Mouse (Mus musculus): Measurements from ENCODE around the gene Fam189a1.
A peak's percentile ranks its signal among the peaks of the same experiment; 100 is the strongest.

Fam189a1 gene

DNA sequence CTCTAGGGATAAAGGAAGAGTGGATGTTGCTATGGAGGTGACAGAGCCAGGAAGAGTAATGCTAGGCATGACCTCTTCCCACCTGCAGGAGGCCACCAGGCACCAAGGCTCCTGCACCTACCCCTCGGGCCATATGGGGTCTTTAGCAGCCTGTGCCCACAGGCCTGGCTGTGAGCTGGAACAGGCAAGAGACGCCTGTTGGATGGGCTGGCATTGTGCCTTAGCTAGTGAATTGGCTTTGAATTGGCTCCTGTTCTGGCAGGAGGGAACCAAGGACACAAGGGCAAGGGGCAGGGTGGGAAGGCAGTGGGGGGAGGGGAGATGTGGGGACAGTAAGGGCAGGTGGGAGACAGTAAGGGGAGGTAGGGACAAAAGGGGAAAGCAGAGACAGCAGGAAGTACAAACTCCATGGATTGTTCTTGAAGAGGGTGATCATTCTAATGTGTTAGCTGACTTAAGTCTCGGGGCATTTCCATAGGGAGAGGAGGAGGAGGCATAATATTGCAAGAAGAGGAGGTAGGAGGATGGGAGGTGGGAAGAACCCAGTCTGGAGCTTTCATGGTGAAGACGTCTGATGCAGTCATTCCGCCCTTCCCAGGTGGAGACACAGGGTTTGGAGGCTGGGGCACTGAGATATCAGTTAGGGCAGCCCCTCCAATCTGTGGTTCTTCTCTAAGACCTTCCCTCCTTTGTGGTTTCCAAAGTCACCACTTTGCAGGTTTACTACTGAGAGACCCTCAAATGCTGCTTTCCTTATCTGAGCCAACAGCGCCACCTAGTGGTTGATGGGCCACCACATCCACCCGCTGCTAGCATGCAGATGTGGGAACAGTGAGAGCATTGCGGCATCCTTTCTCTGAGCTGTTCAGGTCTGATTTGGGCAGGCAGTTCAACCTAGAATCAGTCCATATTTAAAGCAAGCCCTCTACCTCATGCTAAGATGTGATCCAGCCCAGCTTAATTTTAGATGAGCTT, 414.8 kb downstream of the Fam189a1 start:
- peak; percentile 78 to 83 for DNase-seq (ENCODE audit: low spot score in 2 of 2)

- no peak for DNase-seq (ENCODE audit: low spot score in 2 of 2)
Observed at GRCm38 (mm10) chr7:64739131-64739530, 417.2 kb downstream of the Fam189a1 start.

- peak; percentile 56 to 58 for DNase-seq (ENCODE audit: low spot score in 2 of 2)
Observed at GRCm38 (mm10) chr7:64729785-64730184, 426.6 kb downstream of the Fam189a1 start.

GRCm38 (mm10) chr7:64728816-64729215, 427.6 kb downstream of the Fam189a1 start:
- DNase-seq (ENCODE audit: low spot score in 2 of 2) = no peak

DNA sequence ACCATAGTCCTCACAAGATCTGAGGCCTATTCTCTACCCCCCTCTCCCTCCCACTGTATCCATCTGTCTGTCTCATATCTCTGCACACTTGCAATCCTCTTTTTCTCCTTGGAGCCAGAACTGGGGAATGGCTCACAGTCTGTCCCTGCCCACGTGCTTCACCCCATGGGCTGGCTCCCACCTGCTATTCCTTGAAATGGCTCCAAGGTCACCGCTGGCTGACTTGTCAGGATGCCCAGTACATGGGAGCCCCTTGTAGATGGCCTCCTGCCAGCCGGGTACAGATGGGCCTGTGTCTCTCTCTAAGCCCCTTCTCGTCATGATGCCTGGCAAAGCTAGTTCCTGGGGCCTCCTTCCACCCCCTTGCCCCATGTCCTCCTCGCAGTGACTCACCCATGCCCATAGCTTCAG, 428.2 kb downstream of the Fam189a1 start:
- peak in 1 of 2 experiments; percentile 44 for DNase-seq (ENCODE audit: low spot score in 2 of 2)

DNA sequence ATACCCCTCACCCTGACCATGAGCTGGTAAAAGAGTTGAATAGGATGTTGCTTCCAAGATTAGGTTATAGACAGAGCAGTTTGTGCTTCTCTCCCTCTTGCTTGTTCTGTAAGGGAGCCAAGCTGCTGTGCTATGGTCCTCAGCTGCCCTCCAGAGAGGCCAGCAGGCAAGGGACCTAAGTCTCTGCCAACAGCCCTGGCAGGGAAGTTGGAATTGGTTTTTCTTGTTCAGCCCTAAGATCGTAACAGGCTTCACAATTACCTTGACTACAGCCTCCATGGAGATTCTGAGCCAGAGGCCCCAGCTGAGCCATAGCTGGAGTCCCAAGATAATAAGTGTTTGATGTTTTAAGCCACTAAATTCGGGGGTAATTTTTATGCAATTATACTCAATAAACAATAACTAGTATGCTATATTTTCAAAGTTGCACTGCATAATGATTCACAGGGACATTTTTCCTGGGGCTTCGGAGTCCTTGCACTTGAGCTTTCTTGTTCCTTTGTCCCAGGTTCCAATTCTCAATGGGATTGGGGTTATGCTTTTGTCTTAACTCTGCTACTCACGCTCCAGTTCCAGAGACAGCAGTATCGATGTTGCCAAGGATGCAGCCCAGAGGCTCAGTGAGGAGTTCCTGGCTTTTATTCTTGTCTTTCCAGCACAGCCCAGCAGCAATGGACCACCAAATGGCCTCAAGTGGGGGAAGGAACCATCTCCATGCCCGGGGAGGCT, 430.2 kb downstream of the Fam189a1 start:
- no peak for DNase-seq (ENCODE audit: low spot score in 2 of 2)

DNA sequence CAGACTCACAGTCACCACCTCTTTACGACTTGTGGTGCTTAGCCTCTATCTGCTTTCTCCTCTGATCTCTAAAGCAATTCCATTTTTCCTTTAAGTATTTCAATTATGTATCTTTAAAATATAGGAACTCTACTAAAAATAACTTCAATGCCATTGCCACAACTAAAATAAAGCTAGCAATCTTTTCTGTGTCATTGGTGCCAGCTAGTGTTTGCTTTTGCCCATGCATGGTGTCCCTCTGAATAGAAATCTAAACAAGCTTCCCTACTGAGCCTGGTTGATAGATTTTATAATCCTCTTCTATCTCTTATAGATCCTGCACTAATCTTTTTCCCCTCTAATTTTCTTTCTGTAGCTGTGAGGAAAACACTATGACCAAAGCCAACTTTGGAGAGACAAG, 432.0 kb downstream of the Fam189a1 start:
- no peak for DNase-seq (ENCODE audit: low spot score in 2 of 2)

DNA sequence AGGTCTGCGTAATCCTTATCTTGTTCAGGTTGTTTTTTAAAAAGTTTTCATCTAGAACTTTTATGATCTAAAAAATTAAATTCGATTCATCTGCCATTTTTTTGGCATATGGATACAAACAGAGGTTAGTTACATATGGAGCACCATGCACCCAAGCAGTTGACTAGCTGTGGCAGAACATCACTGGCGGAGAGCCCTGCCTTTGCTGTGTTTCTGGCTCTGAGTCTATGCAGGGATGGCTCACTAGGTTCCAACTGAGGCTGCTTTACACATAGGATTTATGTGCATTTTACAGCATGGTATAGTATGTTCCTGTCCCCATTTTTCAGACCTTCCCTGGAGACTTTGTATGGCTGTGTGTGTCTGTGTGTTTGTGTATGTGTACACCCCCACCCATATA, 433.1 kb downstream of the Fam189a1 start:
- DNase-seq (ENCODE audit: low spot score in 2 of 2) = no peak

GRCm38 (mm10) chr7:64716286-64716685, 440.1 kb downstream of the Fam189a1 start:
- no peak for DNase-seq (ENCODE audit: low spot score in 2 of 2)

GRCm38 (mm10) chr7:64709520-64710262, 446.7 kb downstream of the Fam189a1 start:
- DNase-seq (ENCODE audit: low spot score in 2 of 2) = peak; percentile 65 to 71

- DNase-seq (ENCODE audit: low spot score in 2 of 2) = no peak
Observed at GRCm38 (mm10) chr7:64708176-64708575, 448.2 kb downstream of the Fam189a1 start.

Data from right cerebral cortex, postnatal 36 days (tissue).